Mouse (Mus musculus): Measurements from ENCODE around the gene Myl7. TPM values are rescaled to one million over a fixed set of nuclear protein-coding genes. Genes with fewer than 3 reads are reported as not detected.
"Not testable (repeated sequence)": the region's sequence is repeated elsewhere in the genome, so short reads cannot be mapped to it uniquely, and the experiment has no call there.

Gene Myl7
- polyA plus RNA-seq, 2 experiments, result 0.36 to 0.92 TPM

DNA sequence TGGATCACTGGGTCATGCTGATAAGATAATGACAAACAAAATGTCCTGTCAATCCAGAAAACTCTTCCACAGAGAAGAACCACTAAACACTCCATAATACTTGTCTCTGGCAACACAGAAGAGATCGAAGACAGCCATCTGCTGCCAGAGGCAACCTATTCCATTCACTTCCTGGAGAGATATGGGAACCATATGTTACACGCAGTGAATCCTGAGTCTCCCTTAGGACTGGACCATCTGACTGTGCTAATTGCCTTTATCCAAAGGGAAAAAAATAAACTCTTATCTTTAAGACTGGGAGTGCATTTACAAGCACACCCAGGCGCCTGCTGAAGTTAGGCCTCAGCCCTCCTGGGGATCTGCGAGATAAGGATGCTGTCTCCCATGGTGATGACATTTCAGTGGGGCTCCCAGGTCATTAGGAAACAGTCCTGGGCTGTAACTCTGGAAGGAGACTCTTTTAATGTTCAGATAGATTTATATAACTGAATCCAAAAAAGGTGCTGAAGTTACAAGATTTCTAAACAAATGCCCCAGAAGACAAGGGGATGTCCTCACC lies 5.7 kb downstream of the Myl7 start:
- DNase-seq (ENCODE audit: low spot score) (no peak), ATAC-seq (ENCODE audit: low FRiP score, low read depth) (no peak)
- WGBS, result 29% methylated on average over 4 of the region's 4 CpGs
- Histone ChIP-seq H3K9ac (ENCODE audit: low read depth, low read length, severe bottlenecking) (no peak overlapping the region), H3K27ac (replicated peaks; ENCODE audit: low read depth, low read length) (no peak overlapping the region), H3K4me3 (replicated peaks; ENCODE audit: low read length) (no peak overlapping the region), H3K4me2 (replicated peaks; ENCODE audit: low read depth, low read length, severe bottlenecking) (no peak overlapping the region), H3K9me3 (ENCODE audit: control insufficient read depth, low read length) (no peaks in the 10 kb centered on the region), H3K27me3 (ENCODE audit: control insufficient read depth, insufficient read depth, low read length) (peaks cover 8% of the 10 kb centered on the region; the same call in 1 of the 2 replicates), H3K4me1 (ENCODE audit: control insufficient read depth, insufficient read depth, low read length) (peaks cover 20% of the 10 kb centered on the region), H3K36me3 (ENCODE audit: control insufficient read depth, insufficient read depth, low read length) (no peaks in the 10 kb centered on the region)
- no peak for TF ChIP-seq POLR2A (IDR thresholded peaks at IDR 0.05; ENCODE audit: borderline replicate concordance, extremely low read depth, insufficient read depth, insufficient read length)

DNA sequence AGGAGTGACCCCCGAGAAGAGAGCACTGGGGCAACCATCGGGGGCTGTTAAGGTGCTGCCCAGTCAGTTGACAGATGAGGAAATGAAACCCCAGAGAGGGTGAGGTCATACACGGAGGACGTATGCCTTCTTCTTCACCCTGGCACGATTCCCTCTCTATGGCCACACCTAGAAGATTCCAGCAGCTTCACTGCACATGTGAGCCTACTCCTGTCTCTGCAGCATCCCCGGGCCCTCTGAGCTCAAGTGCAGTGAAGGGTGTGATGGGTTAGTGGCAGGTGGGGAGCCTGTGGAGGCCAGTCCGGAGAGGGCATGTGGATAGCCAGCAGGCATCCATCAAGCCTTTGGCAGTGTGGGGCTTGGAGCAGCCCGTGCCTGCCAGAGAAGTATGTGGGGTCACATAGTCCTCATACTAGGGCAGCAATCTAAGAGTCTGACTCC lies 6.4 kb downstream of the Myl7 start:
- DNase-seq (ENCODE audit: low spot score) (no peak), ATAC-seq (ENCODE audit: low FRiP score, low read depth) (peak; percentile 41; the same call in 1 of the 2 replicates)
- no peaks in the 10 kb centered on the region for H3K9me3 ChIP-seq (ENCODE audit: control insufficient read depth, low read length)
- H3K4me3 ChIP-seq (replicated peaks; ENCODE audit: low read length), result no peak overlapping the region
- WGBS, result 47% methylated on average over 8 of the region's 8 CpGs
- TF ChIP-seq POLR2A (IDR thresholded peaks at IDR 0.05; ENCODE audit: borderline replicate concordance, extremely low read depth, insufficient read depth, insufficient read length), result no peak
- H3K4me1 ChIP-seq (ENCODE audit: control insufficient read depth, insufficient read depth, low read length), result peaks cover 14% of the 10 kb centered on the region
- no peak overlapping the region for H3K27ac ChIP-seq (replicated peaks; ENCODE audit: low read depth, low read length)
- H3K9ac ChIP-seq (ENCODE audit: low read depth, low read length, severe bottlenecking), result no peak overlapping the region
- no peak overlapping the region for H3K4me2 ChIP-seq (replicated peaks; ENCODE audit: low read depth, low read length, severe bottlenecking)
- H3K27me3 ChIP-seq (ENCODE audit: control insufficient read depth, insufficient read depth, low read length), result peaks cover 1% of the 10 kb centered on the region; the same call in 1 of the 2 replicates
- no peaks in the 10 kb centered on the region for H3K36me3 ChIP-seq (ENCODE audit: control insufficient read depth, insufficient read depth, low read length)

DNA sequence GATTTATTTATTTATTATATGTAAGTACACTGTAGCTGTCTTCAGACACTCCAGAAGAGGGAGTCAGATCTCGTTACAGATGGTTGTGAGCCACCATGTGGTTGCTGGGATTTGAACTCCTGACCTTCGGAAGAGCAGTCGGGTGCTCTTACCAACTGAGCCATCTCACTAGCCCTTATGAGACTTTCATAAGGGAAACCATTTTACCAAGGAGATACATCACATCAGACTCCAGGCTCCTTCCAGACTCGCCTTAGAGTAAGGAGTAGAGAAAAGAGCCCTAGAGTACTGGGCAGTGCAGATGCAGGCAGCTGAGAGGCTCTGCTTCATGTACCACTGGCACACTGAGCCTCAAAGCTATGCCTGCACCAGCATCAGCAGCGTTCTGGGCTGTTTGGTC lies 10.0 kb downstream of the Myl7 start:
- not testable (repeated sequence) for H3K27me3 ChIP-seq (ENCODE audit: control insufficient read depth, insufficient read depth, low read length); H3K4me3 ChIP-seq (replicated peaks; ENCODE audit: low read length); DNase-seq (ENCODE audit: low spot score); H3K27ac ChIP-seq (replicated peaks; ENCODE audit: low read depth, low read length); H3K9ac ChIP-seq (ENCODE audit: low read depth, low read length, severe bottlenecking); H3K4me2 ChIP-seq (replicated peaks; ENCODE audit: low read depth, low read length, severe bottlenecking); ATAC-seq (ENCODE audit: low FRiP score, low read depth); H3K36me3 ChIP-seq (ENCODE audit: control insufficient read depth, insufficient read depth, low read length); H3K9me3 ChIP-seq (ENCODE audit: control insufficient read depth, low read length)
- WGBS, result 47% methylated on average over 5 of the region's 5 CpGs
- peaks cover 15% of the 10 kb centered on the region for H3K4me1 ChIP-seq (ENCODE audit: control insufficient read depth, insufficient read depth, low read length)

DNA sequence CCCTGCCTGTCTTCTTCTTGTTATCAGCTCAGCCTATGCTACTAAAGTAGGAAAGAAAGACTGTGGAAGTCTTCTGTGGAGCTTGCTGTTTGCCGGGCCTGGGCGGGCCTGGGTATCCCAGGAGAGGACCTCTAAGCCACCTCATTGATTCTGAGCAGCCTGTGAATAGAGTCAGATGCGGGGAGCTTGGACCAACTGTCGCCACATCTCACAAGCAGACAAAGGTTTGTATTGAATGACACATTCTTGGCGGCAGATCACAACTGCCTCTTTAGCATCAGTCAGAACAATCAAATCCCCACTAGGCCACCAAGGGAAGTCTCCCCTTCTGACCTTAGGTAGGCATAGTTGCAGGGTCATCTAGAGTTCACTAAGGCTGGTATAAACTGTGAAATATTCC lies 11.3 kb downstream of the Myl7 start:
- Histone ChIP-seq H3K27me3 (ENCODE audit: control insufficient read depth, insufficient read depth, low read length) (no peaks in the 10 kb centered on the region), H3K36me3 (ENCODE audit: control insufficient read depth, insufficient read depth, low read length) (no peaks in the 10 kb centered on the region), H3K9me3 (ENCODE audit: control insufficient read depth, low read length) (no peaks in the 10 kb centered on the region), H3K4me3 (replicated peaks; ENCODE audit: low read length) (no peak overlapping the region), H3K4me2 (replicated peaks; ENCODE audit: low read depth, low read length, severe bottlenecking) (no peak overlapping the region), H3K27ac (replicated peaks; ENCODE audit: low read depth, low read length) (no peak overlapping the region), H3K4me1 (ENCODE audit: control insufficient read depth, insufficient read depth, low read length) (peaks cover 15% of the 10 kb centered on the region), H3K9ac (ENCODE audit: low read depth, low read length, severe bottlenecking) (no peak overlapping the region)
- WGBS, result 58% methylated on average over 5 of the region's 5 CpGs
- DNase-seq (ENCODE audit: low spot score) (no peak), ATAC-seq (ENCODE audit: low FRiP score, low read depth) (no peak)
- no peak for TF ChIP-seq POLR2A (IDR thresholded peaks at IDR 0.05; ENCODE audit: borderline replicate concordance, extremely low read depth, insufficient read depth, insufficient read length)

DNA sequence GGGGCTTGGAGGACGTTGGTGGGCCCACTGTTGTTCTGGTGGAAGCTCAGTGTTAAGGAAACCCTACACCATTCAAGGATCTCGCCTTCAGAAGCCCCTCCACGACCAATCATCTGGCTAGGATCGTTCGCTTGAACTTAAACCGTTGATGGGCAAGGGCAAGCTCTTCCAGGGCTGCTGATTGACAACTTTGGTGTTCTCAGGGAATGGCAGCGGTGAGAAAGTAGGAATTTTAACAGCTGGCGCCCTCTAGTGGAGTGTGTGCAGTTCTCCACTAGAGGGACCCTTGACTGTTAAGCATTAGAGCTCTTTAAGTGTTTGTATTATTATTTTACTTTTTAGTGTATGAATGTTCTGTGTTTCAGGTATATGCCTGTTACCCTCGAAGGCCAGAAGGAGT lies 12.4 kb downstream of the Myl7 start:
- no peaks in the 10 kb centered on the region for H3K27me3 ChIP-seq (ENCODE audit: control insufficient read depth, insufficient read depth, low read length)
- no peak overlapping the region for H3K27ac ChIP-seq (replicated peaks; ENCODE audit: low read depth, low read length)
- H3K36me3 ChIP-seq (ENCODE audit: control insufficient read depth, insufficient read depth, low read length), result no peaks in the 10 kb centered on the region
- no peak overlapping the region for H3K9ac ChIP-seq (ENCODE audit: low read depth, low read length, severe bottlenecking)
- peaks cover 15% of the 10 kb centered on the region for H3K4me1 ChIP-seq (ENCODE audit: control insufficient read depth, insufficient read depth, low read length)
- no peak overlapping the region for H3K4me2 ChIP-seq (replicated peaks; ENCODE audit: low read depth, low read length, severe bottlenecking)
- DNase-seq (ENCODE audit: low spot score) (peak; percentile 88), ATAC-seq (ENCODE audit: low FRiP score, low read depth) (no peak; the same call in 1 of the 2 replicates)
- no peak for TF ChIP-seq POLR2A (IDR thresholded peaks at IDR 0.05; ENCODE audit: borderline replicate concordance, extremely low read depth, insufficient read depth, insufficient read length)
- no peaks in the 10 kb centered on the region for H3K9me3 ChIP-seq (ENCODE audit: control insufficient read depth, low read length)
- H3K4me3 ChIP-seq (replicated peaks; ENCODE audit: low read length), result no peak overlapping the region
- WGBS, result 19% methylated on average over 9 of the region's 9 CpGs

DNA sequence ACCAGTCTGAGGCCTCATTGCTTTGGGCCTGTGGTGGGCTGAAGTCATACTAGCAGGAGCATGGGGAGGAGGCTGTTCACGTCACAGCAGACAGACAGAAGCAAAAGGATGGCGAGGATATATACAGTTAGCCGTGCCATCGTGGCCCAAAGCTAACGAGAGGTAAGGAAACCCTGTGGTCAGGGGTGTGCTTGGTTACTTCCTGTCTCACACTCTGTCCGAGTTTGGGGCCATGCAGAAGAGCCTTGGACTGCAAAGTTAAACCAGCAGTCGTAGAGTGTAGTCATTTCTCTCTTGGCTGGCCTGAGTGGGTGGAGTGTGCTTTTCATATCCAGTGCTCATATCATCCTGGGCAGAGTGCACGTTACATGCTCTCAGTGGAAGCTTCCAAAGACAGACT lies 16.1 kb downstream of the Myl7 start:
- ATAC-seq (ENCODE audit: low FRiP score, low read depth) (no peak), DNase-seq (ENCODE audit: low spot score) (no peak)
- Histone ChIP-seq H3K4me1 (ENCODE audit: control insufficient read depth, insufficient read depth, low read length) (peaks cover 7% of the 10 kb centered on the region; the same call in 1 of the 2 replicates), H3K27me3 (ENCODE audit: control insufficient read depth, insufficient read depth, low read length) (no peaks in the 10 kb centered on the region), H3K9ac (ENCODE audit: low read depth, low read length, severe bottlenecking) (no peak overlapping the region), H3K9me3 (ENCODE audit: control insufficient read depth, low read length) (no peaks in the 10 kb centered on the region), H3K4me3 (replicated peaks; ENCODE audit: low read length) (no peak overlapping the region), H3K27ac (replicated peaks; ENCODE audit: low read depth, low read length) (no peak overlapping the region), H3K36me3 (ENCODE audit: control insufficient read depth, insufficient read depth, low read length) (no peaks in the 10 kb centered on the region), H3K4me2 (replicated peaks; ENCODE audit: low read depth, low read length, severe bottlenecking) (no peak overlapping the region)
- no peak for TF ChIP-seq POLR2A (IDR thresholded peaks at IDR 0.05; ENCODE audit: borderline replicate concordance, extremely low read depth, insufficient read depth, insufficient read length)
- WGBS, result 67% methylated on average over 8 of the region's 8 CpGs

All from limb, embryonic 14.5 days (tissue).